Mouse (Mus musculus) kidney, postnatal 0 days (tissue): ENCODE measurements around the gene Svbp. TPM values are rescaled to one million over a fixed set of nuclear protein-coding genes. Genes with fewer than 3 reads are reported as not detected.

Experiments
- ATAC-seq: fragments of 200-750 bp; cut with Nextera tagmentation; replicated peaks from 2 replicates; pipeline ENCODE4 v1.8.0; 2017; ENCODE audit warnings: low read depth, moderate number of reproducible peaks, moderate TSS enrichment, moderate library complexity; ENCODE audit not compliant: low FRiP score
- DNase-seq: peaks from one replicate; pipeline ENCODE4 v3.0.0-alpha.2; 2016; ENCODE audit warnings: low spot score
- H3K27ac ChIP-seq: fragments of 300-500 bp; sonication (generic); 2 replicates; pipeline ENCODE4 v1.5.1; 2014; ENCODE audit warnings: mild to moderate bottlenecking
- H3K27me3 ChIP-seq: fragments of 300-500 bp; sonication (generic); 2 replicates; pipeline ENCODE4 v1.6.1; 2014; ENCODE audit warnings: low read length, mixed read lengths; ENCODE audit not compliant: insufficient read depth
- H3K36me3 ChIP-seq: fragments of 300-500 bp; sonication (generic); 2 replicates; pipeline ENCODE4 v1.6.1; 2014; ENCODE audit warnings: low read length, mixed read lengths; ENCODE audit not compliant: insufficient read depth
- H3K4me1 ChIP-seq: fragments of 300-500 bp; sonication (generic); replicated peaks from 2 replicates; pipeline ENCODE4 v1.6.1; 2014; ENCODE audit warnings: antibody characterized with exemption, low read length, mixed read lengths; ENCODE audit not compliant: insufficient read depth
- H3K4me2 ChIP-seq: fragments of 300-500 bp; sonication (generic); 2 replicates; pipeline ENCODE4 v1.6.1; 2014; ENCODE audit warnings: mild to moderate bottlenecking, low read length, moderate library complexity, mixed read lengths
- H3K4me3 ChIP-seq: fragments of 300-500 bp; sonication (generic); replicated peaks from 2 replicates; pipeline ENCODE4 v1.5.1; 2014; ENCODE audit warnings: low read depth, low read length
- H3K9ac ChIP-seq: fragments of 300-500 bp; sonication (generic); 2 replicates; pipeline ENCODE4 v1.6.1; 2014; ENCODE audit warnings: low read depth, low read length
- H3K9me3 ChIP-seq: fragments of 300-500 bp; sonication (generic); replicated peaks from 2 replicates; pipeline ENCODE4 v1.6.1; 2016; ENCODE audit warnings: low read length, inconsistent platforms, mixed read lengths
- CTCF ChIP-seq: IDR thresholded peaks from 2 replicates; pipeline ENCODE4 v1.5.1; 2016; ENCODE audit warnings: antibody characterized with exemption, low read depth, mild to moderate bottlenecking, moderate library complexity
- whole genome bisulfite sequencing: fragments of 180-500 bp; shearing (Covaris S2); extraction: QIAGEN DNeasy Blood & Tissue Kit; methylation state at CpG from one replicate; pipeline ENCODE4 v1.1.7; 2014; 5-methylcytosine and 5-hydroxymethylcytosine counted together
- polyA plus RNA-seq: library from polyadenylated mRNA; unstranded; fragments of >200 nt; fragmentation: Nextera tagmentation; extraction: Ambion mirVana; gene quantifications from 2 replicates; pipeline ENCODE4 v1.2.1, GENCODE M21; 2015

The Svbp gene
- polyA plus RNA-seq, 1 experiment from 2014 or later: 150 TPM

DNA sequence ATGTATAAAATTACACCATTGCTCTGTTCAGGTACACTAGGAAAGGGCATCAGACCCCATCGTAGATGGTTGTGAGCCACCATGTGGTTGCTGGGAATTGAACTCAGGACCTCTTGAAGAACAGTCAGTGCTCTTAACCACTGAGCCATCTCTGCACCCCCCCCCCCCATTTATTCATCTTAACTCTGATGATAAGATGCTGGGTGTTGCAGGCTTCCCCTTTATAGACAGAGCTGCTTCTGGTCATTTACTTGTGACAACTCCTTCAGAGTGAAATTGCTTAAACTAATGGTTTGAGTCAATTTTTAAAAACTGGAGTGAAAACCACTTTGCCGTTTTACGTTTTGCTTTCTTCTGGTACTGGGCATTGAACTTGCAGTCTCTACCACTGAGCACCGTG, 2.3 kb upstream of the Svbp start:
- TF ChIP-seq CTCF: no peak
- Histone ChIP-seq H3K4me2 (no peak overlapping the region), H3K4me3 (no peak overlapping the region), H3K9ac (no peak overlapping the region), H3K9me3 (no peaks in the 10 kb centered on the region), H3K4me1 (peaks cover 6% of the 10 kb centered on the region), H3K27me3 (no peaks in the 10 kb centered on the region), H3K27ac (no peak overlapping the region), H3K36me3 (no peaks in the 10 kb centered on the region)
- ATAC-seq (no peak), DNase-seq (no peak)
- WGBS: 86% methylated on average over 4 of the region's 4 CpGs

DNA sequence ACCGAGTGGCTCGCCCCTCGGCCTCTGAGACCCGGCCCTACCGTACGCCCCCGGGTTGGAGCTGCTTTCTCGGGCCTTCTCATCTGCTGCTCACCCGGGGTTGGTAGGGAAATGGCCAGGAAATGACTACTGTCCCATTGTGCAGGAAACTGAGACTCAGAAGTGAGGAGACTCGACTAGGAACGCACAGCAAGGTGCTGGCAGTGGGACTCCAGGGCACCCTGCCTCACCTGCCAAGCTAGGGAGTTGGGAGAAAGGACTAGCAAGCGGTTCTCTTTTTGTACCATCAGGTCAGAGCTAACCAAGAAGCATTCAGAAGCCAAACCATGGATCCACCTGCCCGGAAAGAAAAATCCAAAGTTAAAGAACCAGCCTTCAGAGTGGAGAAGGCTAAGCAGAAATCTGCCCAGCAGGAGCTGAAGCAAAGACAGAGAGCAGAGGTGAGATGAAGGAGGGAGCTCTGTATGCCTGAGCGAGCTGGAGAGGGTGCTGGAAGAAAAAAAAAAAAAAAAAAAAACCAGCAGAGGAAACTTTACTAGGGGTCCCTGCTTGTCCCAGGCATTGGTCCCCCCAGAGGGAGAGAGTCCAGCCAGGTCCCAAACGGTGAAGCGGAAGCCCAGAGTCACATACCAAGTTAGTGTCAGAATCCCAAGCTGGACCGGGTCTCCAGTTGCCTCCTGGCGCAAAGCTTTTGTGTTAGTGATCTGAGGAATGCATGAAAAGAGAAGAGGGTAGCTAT, 645 bp downstream of the Svbp start:
- ATAC-seq: no peak
- Histone ChIP-seq H3K4me1 (peaks cover 6% of the 10 kb centered on the region), H3K27ac (peak overlapping the region; percentile 50), H3K9ac (peak overlapping the region; percentile 69), H3K9me3 (no peaks in the 10 kb centered on the region), H3K27me3 (no peaks in the 10 kb centered on the region), H3K4me2 (peak overlapping the region; percentile 68), H3K4me3 (peak overlapping the region; percentile 57), H3K36me3 (0 out of 2 replicates have a peak, but pooled peaks cover 8% of the 10 kb centered on the region)
- no peak for TF ChIP-seq CTCF
- DNase-seq: peak; percentile 9
- WGBS: 13% methylated on average over 18 of the region's 18 CpGs

DNA sequence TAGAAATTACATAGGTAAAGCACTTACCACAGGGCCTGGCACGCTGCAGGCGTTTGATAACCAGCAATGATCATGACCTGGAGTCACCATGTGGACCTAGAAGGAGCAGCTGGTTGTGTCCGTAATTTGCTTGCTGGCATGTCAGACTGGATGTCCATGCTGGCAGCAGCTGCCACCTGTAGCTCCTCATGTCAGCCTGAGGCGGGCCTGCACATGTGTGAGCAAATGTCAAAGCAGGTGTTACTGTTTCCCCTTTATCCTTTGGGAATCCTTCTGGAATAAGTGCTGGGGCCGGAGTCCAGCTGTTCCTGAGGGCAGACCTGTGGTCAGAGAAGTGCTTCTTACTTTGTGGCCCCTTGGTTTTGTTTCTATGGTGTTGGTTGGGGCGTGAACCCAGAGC, 3.0 kb downstream of the Svbp start:
- Histone ChIP-seq H3K4me1 (peaks cover 6% of the 10 kb centered on the region), H3K36me3 (peaks cover 11% of the 10 kb centered on the region; the same call in 1 of the 2 replicates), H3K27me3 (no peaks in the 10 kb centered on the region), H3K9me3 (no peaks in the 10 kb centered on the region), H3K4me3 (no peak overlapping the region), H3K4me2 (no peak overlapping the region), H3K9ac (no peak overlapping the region), H3K27ac (no peak overlapping the region)
- TF ChIP-seq CTCF: no peak
- DNase-seq: no peak
- WGBS: 87% methylated on average over 6 of the region's 6 CpGs
- no peak for ATAC-seq

DNA sequence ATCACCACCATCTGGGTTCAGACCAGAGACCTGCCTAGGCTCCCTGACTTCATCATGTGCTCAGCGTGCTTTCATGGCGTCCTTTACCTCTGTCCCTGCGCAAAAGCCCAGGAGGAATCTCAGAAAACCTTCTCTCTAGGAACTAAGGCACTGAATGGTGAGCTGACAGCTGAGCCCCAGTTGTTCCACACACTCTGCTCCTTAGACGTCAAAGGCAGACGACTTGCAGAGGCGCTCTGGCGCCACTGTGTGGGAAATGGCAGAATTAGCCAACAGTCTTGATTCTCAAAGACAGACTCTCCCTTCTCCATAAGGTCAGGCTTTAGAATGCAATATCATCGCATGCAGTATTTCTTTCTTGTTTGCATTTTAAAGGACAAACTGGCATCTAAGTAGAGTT, 9.6 kb downstream of the Svbp start:
- ATAC-seq (no peak), DNase-seq (peak; percentile 81)
- Histone ChIP-seq H3K9me3 (no peaks in the 10 kb centered on the region), H3K4me1 (no peaks in the 10 kb centered on the region), H3K27me3 (no peaks in the 10 kb centered on the region), H3K36me3 (peaks cover 3% of the 10 kb centered on the region; the same call in 1 of the 2 replicates), H3K4me2 (no peak overlapping the region), H3K9ac (no peak overlapping the region), H3K27ac (no peak overlapping the region), H3K4me3 (no peak overlapping the region)
- peak; percentile 88 for TF ChIP-seq CTCF
- 23% methylated on average over 8 of the region's 8 CpGs for WGBS

DNA sequence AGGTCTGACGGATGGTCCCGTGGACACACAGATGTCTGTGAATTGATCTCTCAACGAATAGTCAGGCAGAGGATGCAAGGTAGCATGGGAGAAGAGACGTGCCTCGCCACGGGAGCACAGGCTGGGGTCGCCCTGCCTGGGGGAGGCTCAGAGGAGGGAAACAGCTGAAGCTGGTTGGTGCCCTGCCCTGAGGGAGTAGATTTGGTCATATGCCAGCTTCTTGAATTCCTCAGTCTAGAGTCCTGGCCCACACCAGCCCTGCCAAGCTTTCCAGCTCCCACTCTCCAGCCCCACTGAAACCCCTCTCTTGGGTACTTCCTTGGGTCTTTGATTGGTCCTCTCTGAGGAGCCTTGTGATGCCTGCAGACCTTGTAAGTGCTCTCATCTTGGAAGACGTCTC, 21.6 kb downstream of the Svbp start:
- H3K36me3 ChIP-seq: no peaks in the 10 kb centered on the region
- H3K4me2 ChIP-seq: no peak overlapping the region
- no peaks in the 10 kb centered on the region for H3K9me3 ChIP-seq
- no peak overlapping the region for H3K4me3 ChIP-seq
- DNase-seq (no peak), ATAC-seq (0 out of 2 replicates have a peak, but pooled peaks have one; percentile 15)
- peaks cover 6% of the 10 kb centered on the region; the same call in 1 of the 2 replicates for H3K4me1 ChIP-seq
- no peak for TF ChIP-seq CTCF
- H3K9ac ChIP-seq: no peak overlapping the region
- no peaks in the 10 kb centered on the region for H3K27me3 ChIP-seq
- H3K27ac ChIP-seq: no peak overlapping the region
- 51% methylated on average over 8 of the region's 8 CpGs for WGBS

DNA sequence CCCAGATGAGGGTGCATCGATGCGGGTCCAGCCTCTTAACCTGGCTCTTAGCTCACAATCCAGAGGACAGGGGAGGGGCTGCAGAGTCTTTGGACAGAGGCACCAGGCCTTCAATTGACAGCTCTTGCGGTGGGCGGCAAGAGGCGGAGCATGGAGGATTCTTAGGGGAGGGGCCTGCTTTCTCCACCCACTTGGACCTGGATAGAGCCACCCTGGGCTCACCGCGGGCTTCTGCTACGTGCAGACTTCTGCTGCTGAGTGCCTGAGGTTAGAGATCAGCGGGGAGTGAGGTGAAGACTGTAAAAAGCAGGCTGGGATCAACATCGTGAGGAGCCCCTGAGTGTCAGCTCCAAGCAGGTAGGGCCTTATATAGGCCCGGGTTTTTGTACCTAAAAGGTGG, 23.1 kb downstream of the Svbp start, which contains the start of gene Tmem269:
TSS of gene Tmem269 (minus strand) at position 49 of the 400 bp plus-strand sequence.
- no peak for TF ChIP-seq CTCF
- peak; percentile 61 for ATAC-seq
- H3K4me3 ChIP-seq: no peak within 1 kb of the TSS
- no peak within 1 kb of the TSS for H3K9ac ChIP-seq
- H3K36me3 ChIP-seq: no peaks in the 10 kb centered on the region
- H3K4me2 ChIP-seq: no peak within 1 kb of the TSS
- no peaks in the 10 kb centered on the region for H3K9me3 ChIP-seq
- peak; percentile 15 for DNase-seq
- WGBS: 12% methylated on average over 11 of the region's 11 CpGs
- H3K4me1 ChIP-seq: peaks cover 6% of the 10 kb centered on the region; the same call in 1 of the 2 replicates
- no peaks in the 10 kb centered on the region for H3K27me3 ChIP-seq
- no peak within 1 kb of the TSS for H3K27ac ChIP-seq
